26 mouse cellular contexts compared by ENCODE assay signal in genomic region chr6:64731621-64732320, GRCm38 (mm10). TPM values are rescaled to one million over a fixed set of nuclear protein-coding genes. Genes with fewer than 3 reads are reported as not detected.
DNase-seq lines count a peak whose midpoint lies in the region; ATAC-seq and TF ChIP-seq lines count a peak whose summit lies in the region.
"Had no signal": no experiment of that assay in that cellular context is flagged by ENCODE, and none has a peak within 500 bp of the region (broad histone marks: within the 10 kb centered on the region; RNA-seq: fewer than 3 reads in every experiment).

No protein-coding gene starts in this region.

- 6% methylated on average over 8 of the region's 8 CpGs for WGBS in forebrain, postnatal 0 days
- 4% methylated on average over 8 of the region's 8 CpGs for WGBS in forebrain, embryonic 13.5 days
- 6% methylated on average over 8 of the region's 8 CpGs for WGBS in hindbrain, embryonic 15.5 days
- WGBS in hindbrain, embryonic 14.5 days = 3% methylated on average over 8 of the region's 8 CpGs
- WGBS in midbrain, embryonic 14.5 days = 2% methylated on average over 8 of the region's 8 CpGs
- WGBS in midbrain, embryonic 15.5 days = 4% methylated on average over 8 of the region's 8 CpGs

- H3K36me3 ChIP-seq in forebrain, postnatal 0 days (ENCODE audit: insufficient read depth) = no peaks in the 10 kb centered on the region
- H3K36me3 ChIP-seq in forebrain, embryonic 13.5 days (ENCODE audit: poor library complexity, severe bottlenecking) = no peaks in the 10 kb centered on the region
- no peaks in the 10 kb centered on the region for H3K36me3 ChIP-seq in hindbrain, embryonic 15.5 days
- no peaks in the 10 kb centered on the region for H3K36me3 ChIP-seq in hindbrain, embryonic 14.5 days (replicated peaks; ENCODE audit: control insufficient read depth, insufficient read depth)
- no peaks in the 10 kb centered on the region for H3K36me3 ChIP-seq in midbrain, embryonic 14.5 days (ENCODE audit: control insufficient read depth, insufficient read depth, low read length)
- H3K36me3 ChIP-seq in midbrain, embryonic 15.5 days (replicated peaks) = no peaks in the 10 kb centered on the region
- H3K36me3 ChIP-seq: embryonic facial prominence, embryonic 12.5 days had no signal

- peak; percentile 20 for DNase-seq in forebrain, postnatal 0 days
- no peak for DNase-seq in hindbrain, embryonic 14.5 days (ENCODE audit: low spot score)
- peak; percentile 13 for DNase-seq in midbrain, embryonic 14.5 days
- DNase-seq in embryo, embryonic 9.5 days (ENCODE audit: extremely low spot score) = peak; percentile 17
- DNase-seq: adrenal gland, postnatal 14 days; cerebellum, adult 18-20 months; cerebellum, adult 9-11 months; gastrocnemius, adult 2 months; gastrocnemius, postnatal 25 days; heart, postnatal 10 days; heart, postnatal 4 days; kidney, adult 8-10 months had no signal

- H3K4me2 ChIP-seq in forebrain, postnatal 0 days (ENCODE audit: low read depth) = no peak overlapping the region
- no peak overlapping the region for H3K4me2 ChIP-seq in forebrain, embryonic 13.5 days
- H3K4me2 ChIP-seq in hindbrain, embryonic 15.5 days = peak overlapping the region; percentile 5; the same call in 1 of the 2 replicates
- H3K4me2 ChIP-seq in hindbrain, embryonic 14.5 days (replicated peaks) = no peak overlapping the region
- no peak overlapping the region for H3K4me2 ChIP-seq in midbrain, embryonic 14.5 days (ENCODE audit: low read length)
- H3K4me2 ChIP-seq in midbrain, embryonic 15.5 days = no peak overlapping the region
- H3K4me2 ChIP-seq: embryonic facial prominence, embryonic 12.5 days had no signal

- H3K4me3 ChIP-seq in forebrain, postnatal 0 days (ENCODE audit: low read depth, low read length) = no peak overlapping the region
- no peak overlapping the region for H3K4me3 ChIP-seq in forebrain, embryonic 13.5 days
- no peak overlapping the region for H3K4me3 ChIP-seq in hindbrain, embryonic 15.5 days
- H3K4me3 ChIP-seq in hindbrain, embryonic 14.5 days (replicated peaks; ENCODE audit: low read length) = no peak overlapping the region
- H3K4me3 ChIP-seq in midbrain, embryonic 14.5 days (replicated peaks; ENCODE audit: low read depth, low read length) = no peak overlapping the region
- no peak overlapping the region for H3K4me3 ChIP-seq in midbrain, embryonic 15.5 days
- H3K4me3 ChIP-seq: embryonic facial prominence, embryonic 12.5 days; gastrocnemius, adult 2 months had no signal

- H3K9me3 ChIP-seq in forebrain, postnatal 0 days (ENCODE audit: low read length) = no peaks in the 10 kb centered on the region
- no peaks in the 10 kb centered on the region for H3K9me3 ChIP-seq in forebrain, embryonic 13.5 days (replicated peaks)
- no peaks in the 10 kb centered on the region for H3K9me3 ChIP-seq in hindbrain, embryonic 15.5 days
- no peaks in the 10 kb centered on the region for H3K9me3 ChIP-seq in hindbrain, embryonic 14.5 days (ENCODE audit: control insufficient read depth, low read length)
- no peaks in the 10 kb centered on the region for H3K9me3 ChIP-seq in midbrain, embryonic 14.5 days (ENCODE audit: control insufficient read depth, low read length)
- H3K9me3 ChIP-seq in midbrain, embryonic 15.5 days = no peaks in the 10 kb centered on the region
- H3K9me3 ChIP-seq: embryonic facial prominence, embryonic 12.5 days had no signal

- no peak overlapping the region for H3K9ac ChIP-seq in forebrain, postnatal 0 days
- H3K9ac ChIP-seq in forebrain, embryonic 13.5 days = no peak overlapping the region
- no peak overlapping the region for H3K9ac ChIP-seq in hindbrain, embryonic 15.5 days
- H3K9ac ChIP-seq in hindbrain, embryonic 14.5 days = no peak overlapping the region
- no peak overlapping the region for H3K9ac ChIP-seq in midbrain, embryonic 14.5 days (replicated peaks; ENCODE audit: low read length)
- no peak overlapping the region for H3K9ac ChIP-seq in midbrain, embryonic 15.5 days
- H3K9ac ChIP-seq: embryonic facial prominence, embryonic 12.5 days had no signal

- no peak for TF ChIP-seq CTCF in forebrain, postnatal 0 days (IDR thresholded peaks at IDR 0.05; ENCODE audit: low read depth)

- peaks cover 76% of the 10 kb centered on the region for H3K27me3 ChIP-seq in forebrain, postnatal 0 days (ENCODE audit: insufficient read depth, low read length)
- H3K27me3 ChIP-seq in forebrain, embryonic 13.5 days = peaks cover 96% of the 10 kb centered on the region
- H3K27me3 ChIP-seq in hindbrain, embryonic 15.5 days = peaks cover 81% of the 10 kb centered on the region
- H3K27me3 ChIP-seq in hindbrain, embryonic 14.5 days (ENCODE audit: control insufficient read depth, insufficient read depth, low read length) = peaks cover 91% of the 10 kb centered on the region
- peaks cover 95% of the 10 kb centered on the region for H3K27me3 ChIP-seq in midbrain, embryonic 14.5 days (ENCODE audit: control insufficient read depth, insufficient read depth, low read length)
- peaks cover 71% of the 10 kb centered on the region for H3K27me3 ChIP-seq in midbrain, embryonic 15.5 days (replicated peaks)
- H3K27me3 ChIP-seq: CH12.LX had no signal

- H3K4me1 ChIP-seq in forebrain, postnatal 0 days (ENCODE audit: insufficient read depth) = peaks cover 10% of the 10 kb centered on the region
- H3K4me1 ChIP-seq in forebrain, embryonic 13.5 days = peaks cover 43% of the 10 kb centered on the region
- peaks cover 42% of the 10 kb centered on the region for H3K4me1 ChIP-seq in hindbrain, embryonic 15.5 days (replicated peaks)
- peaks cover 21% of the 10 kb centered on the region for H3K4me1 ChIP-seq in hindbrain, embryonic 14.5 days (replicated peaks; ENCODE audit: control insufficient read depth, insufficient read depth, low read length)
- H3K4me1 ChIP-seq in midbrain, embryonic 14.5 days (ENCODE audit: control insufficient read depth, insufficient read depth, low read length) = peaks cover 20% of the 10 kb centered on the region
- H3K4me1 ChIP-seq in midbrain, embryonic 15.5 days = peaks cover 39% of the 10 kb centered on the region

- H3K27ac ChIP-seq in forebrain, postnatal 0 days (ENCODE audit: low read depth, low read length) = no peak overlapping the region
- no peak overlapping the region for H3K27ac ChIP-seq in forebrain, embryonic 13.5 days
- 0 out of 2 replicates have a peak overlapping the region, but pooled peaks have one; percentile 10 for H3K27ac ChIP-seq in hindbrain, embryonic 15.5 days (replicated peaks)
- no peak overlapping the region for H3K27ac ChIP-seq in hindbrain, embryonic 14.5 days
- H3K27ac ChIP-seq in midbrain, embryonic 14.5 days (replicated peaks; ENCODE audit: low read depth, low read length) = no peak overlapping the region
- no peak overlapping the region for H3K27ac ChIP-seq in midbrain, embryonic 15.5 days
- H3K27ac ChIP-seq: embryonic facial prominence, embryonic 12.5 days; gastrocnemius, adult 2 months had no signal

- no peak for ATAC-seq in forebrain, postnatal 0 days
- no peak for ATAC-seq in forebrain, embryonic 13.5 days
- no peak for ATAC-seq in hindbrain, embryonic 15.5 days (ENCODE audit: low FRiP score, low read depth)
- no peak for ATAC-seq in hindbrain, embryonic 14.5 days (ENCODE audit: low FRiP score)
- ATAC-seq in midbrain, embryonic 14.5 days (ENCODE audit: low FRiP score, low TSS enrichment) = no peak
- ATAC-seq in midbrain, embryonic 15.5 days (replicated peaks) = no peak
- ATAC-seq: activated CD4-positive, CD25-positive, alpha-beta regulatory T cell, adult 4 months; forebrain, embryonic 16.5 days; inflammation-experienced regulatory T-cells, adult 6 months; intestine, postnatal 0 days; Patski had no signal

RNA-seq across cellular contexts. Expression of gene Atoh1, which starts 2.8 kb away (rescaled TPM):
- total RNA-seq in forebrain, postnatal 0 days (2014; rRNA removed) = not detected in 2 replicates
- not detected in 2 replicates for polyA plus RNA-seq in forebrain, postnatal 0 days (2015; fragmentation: Nextera tagmentation; extraction: Ambion mirVana)
- not detected in 2 replicates for polyA plus RNA-seq in forebrain, embryonic 13.5 days (2015; fragmentation: Nextera tagmentation; extraction: Ambion mirVana)
- polyA plus RNA-seq in hindbrain, embryonic 15.5 days (2015; fragmentation: Nextera tagmentation; extraction: Ambion mirVana) = 13.9 and 17.5 TPM in 2 replicates
- 13.0 and 13.4 TPM in 2 replicates for polyA plus RNA-seq in hindbrain, embryonic 14.5 days (2014; fragmentation: Nextera tagmentation; extraction: Ambion mirVana)
- 4.2 and 4.6 TPM in 2 replicates for polyA plus RNA-seq in midbrain, embryonic 14.5 days (2014; fragmentation: Nextera tagmentation; extraction: Ambion mirVana)
- polyA plus RNA-seq in midbrain, embryonic 15.5 days (2015; fragmentation: Nextera tagmentation; extraction: Ambion mirVana) = 1.4 and 1.5 TPM in 2 replicates
- total RNA-seq: adrenal gland, adult 18-20 months; adrenal gland, postnatal 14 days; CH12.LX; gastrocnemius, adult 2 months; gastrocnemius, postnatal 25 days; granulocyte monocyte progenitor cell, adult 5-6 weeks; heart, postnatal 10 days; heart, postnatal 4 days had no signal
- polyA plus RNA-seq: activated CD4-positive, CD25-positive, alpha-beta regulatory T cell, adult 4 months; forebrain, embryonic 11.5 days; forebrain, embryonic 16.5 days; heart, embryonic 14.5 days; inflammation-experienced regulatory T-cells, adult 6 months; Patski had no signal
